Mouse (Mus musculus) cerebellum, adult 2 months (tissue): ENCODE measurements around the gene Nbas. TPM values are rescaled to one million over a fixed set of nuclear protein-coding genes. Genes with fewer than 3 reads are reported as not detected.

Source experiments
- DNase-seq, 2 experiments: peaks; one replicate each; pipeline ENCODE4 v3.0.0; 2021
- H3K27ac ChIP-seq: fragments of 200-500 bp; 2 replicates; pipeline ENCODE4 v1.5.1; 2012; ENCODE audit warnings: low read length, control low read depth, inconsistent platforms; ENCODE audit not compliant: insufficient read depth
- H3K27me3 ChIP-seq: fragments of 200-500 bp; 2 replicates; pipeline ENCODE4 v1.6.1; 2012; ENCODE audit warnings: inconsistent platforms, mild to moderate bottlenecking, low read length, moderate library complexity; ENCODE audit not compliant: control insufficient read depth, insufficient read depth
- H3K4me1 ChIP-seq: fragments of 200-500 bp; 2 replicates; pipeline ENCODE4 v1.6.1; 2011; ENCODE audit warnings: low read length; ENCODE audit not compliant: control insufficient read depth, insufficient read depth
- H3K4me3 ChIP-seq: fragments of 200-500 bp; replicated peaks from 2 replicates; pipeline ENCODE3; 2011; ENCODE audit warnings: mild to moderate bottlenecking, low read depth, low read length, control low read depth; ENCODE audit not compliant: insufficient read depth
- CTCF ChIP-seq: fragments of 200-500 bp; IDR thresholded peaks from 2 replicates; pipeline ENCODE4 v1.5.1; 2011; ENCODE audit warnings: low read depth, mild to moderate bottlenecking, control low read depth, low read length, moderate library complexity, borderline replicate concordance; ENCODE audit not compliant: insufficient read depth
- POLR2A ChIP-seq: fragments of 200-500 bp; IDR thresholded peaks from 2 replicates; pipeline ENCODE4 v1.6.1; 2011; ENCODE audit warnings: low read length, control low read depth, borderline replicate concordance; ENCODE audit not compliant: insufficient read depth
- WGBS: fragments of 180-500 bp; shearing (Covaris S2); methylation state at CpG from one replicate; pipeline ENCODE4 v1.1.7; 2018; 5-methylcytosine and 5-hydroxymethylcytosine counted together
- polyA plus RNA-seq: library from polyadenylated mRNA; depleted of rRNA; stranded (reverse); fragments of >200 nt; gene quantifications from 2 replicates; pipeline ENCODE4 v1.2.3, GENCODE M21; 2012

The Nbas gene
- polyA plus RNA-seq, 1 experiment, result 40.4 TPM

DNA sequence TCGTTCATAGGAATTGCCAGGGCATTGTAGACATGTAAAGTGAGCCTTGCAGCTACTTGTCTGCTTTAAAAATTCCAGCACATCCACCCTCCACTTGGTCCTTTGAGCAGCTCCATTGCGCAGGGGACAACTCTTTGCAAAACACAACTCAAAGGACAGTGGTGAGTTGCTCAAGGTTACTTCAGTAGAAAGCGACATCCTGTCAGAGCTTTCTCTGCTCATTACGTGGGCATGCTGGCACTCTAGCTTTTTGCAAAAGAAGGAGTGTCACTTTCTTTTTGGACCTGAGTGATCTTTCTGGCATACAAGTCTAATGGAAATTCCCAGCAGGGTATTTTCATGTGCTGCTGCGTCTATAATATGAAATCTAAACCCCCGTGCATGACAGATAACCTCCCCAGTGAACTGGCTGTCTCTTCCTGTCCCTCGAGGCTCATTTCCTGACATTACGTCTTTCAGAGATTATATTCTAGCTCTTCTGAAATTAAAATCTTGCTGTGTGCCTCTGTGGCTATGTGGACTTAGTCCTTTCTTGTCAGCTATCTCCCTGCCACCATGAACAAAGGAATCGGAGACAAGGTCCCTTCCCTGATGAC lies 192.7 kb downstream of the Nbas start:
- no peak for TF ChIP-seq CTCF
- no peak for TF ChIP-seq POLR2A
- Histone ChIP-seq H3K4me3 (no peak overlapping the region), H3K27me3 (no peaks in the 10 kb centered on the region), H3K27ac (no peak overlapping the region), H3K4me1 (no peaks in the 10 kb centered on the region)
- no peak for DNase-seq
- WGBS, result 58% methylated on average over 9 of the region's 9 CpGs

- no peak for DNase-seq
Observed at GRCm38 (mm10) chr12:13462397-13462796, 193.5 kb downstream of the Nbas start.

DNA sequence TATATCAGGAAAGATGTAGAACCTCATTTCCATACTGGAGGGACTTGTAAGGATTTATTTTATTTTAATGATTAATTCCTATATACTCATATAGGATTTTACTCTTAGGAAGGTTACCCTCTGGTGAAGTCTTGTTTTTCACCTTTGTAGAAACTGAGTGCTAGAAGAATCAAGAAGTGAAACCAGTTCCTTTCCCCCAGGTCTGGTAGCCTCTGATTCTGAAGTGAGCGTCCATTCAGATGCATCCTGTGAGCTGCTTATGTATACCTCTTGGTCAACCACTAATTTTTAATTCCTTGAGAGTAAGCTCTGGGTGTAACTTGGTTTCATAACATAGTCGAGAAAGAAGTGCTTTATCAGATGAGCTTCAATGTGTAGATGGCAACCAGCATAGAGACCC lies 196.6 kb downstream of the Nbas start:
- TF ChIP-seq POLR2A, result no peak
- TF ChIP-seq CTCF, result no peak
- Histone ChIP-seq H3K4me1 (no peaks in the 10 kb centered on the region), H3K4me3 (no peak overlapping the region), H3K27me3 (no peaks in the 10 kb centered on the region), H3K27ac (no peak overlapping the region)
- no peak for DNase-seq
- 91% methylated on average over 2 of the region's 2 CpGs for WGBS

More at GRCm38 (mm10) chr12:13462397-13462796, 193.5 kb downstream of the Nbas start:
- Histone ChIP-seq H3K4me1 (no peaks in the 10 kb centered on the region), H3K27ac (no peak overlapping the region), H3K4me3 (no peak overlapping the region), H3K27me3 (no peaks in the 10 kb centered on the region)
- TF ChIP-seq POLR2A (no peak), CTCF (no peak)
- 93% methylated on average over 6 of the region's 6 CpGs for WGBS

GRCm38 (mm10) chr12:13474881-13475280 lies 205.9 kb downstream of the Nbas start:
- 0 out of 2 replicates have a peak, but pooled peaks cover 4% of the 10 kb centered on the region for H3K4me1 ChIP-seq
- WGBS, result 67% methylated on average over 2 of the region's 2 CpGs
- DNase-seq, result no peak
- TF ChIP-seq CTCF (no peak), POLR2A (no peak)
- no peak overlapping the region for H3K4me3 ChIP-seq
- no peaks in the 10 kb centered on the region for H3K27me3 ChIP-seq
- no peak overlapping the region for H3K27ac ChIP-seq

DNA sequence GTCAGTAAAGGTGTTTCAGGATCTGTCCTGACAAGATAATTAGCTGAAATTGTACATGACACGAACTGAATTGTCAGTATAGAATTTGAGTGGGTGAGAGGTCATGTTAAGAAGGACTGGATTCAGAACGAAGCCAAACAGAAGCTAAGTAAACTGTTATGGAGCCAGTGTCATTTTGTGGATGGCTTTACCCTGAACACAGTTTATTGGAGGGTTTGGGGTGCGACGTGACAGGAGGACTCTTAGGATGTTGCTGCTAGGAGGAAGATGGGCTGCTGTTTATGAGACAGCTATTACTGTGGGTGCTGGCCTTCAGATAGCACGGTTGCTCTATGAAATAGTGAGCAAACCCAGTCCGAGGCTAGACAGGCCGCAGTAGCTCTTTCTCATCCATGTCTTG lies 210.2 kb downstream of the Nbas start:
- TF ChIP-seq POLR2A, result no peak
- no peak for DNase-seq
- Histone ChIP-seq H3K27ac (no peak overlapping the region), H3K4me1 (no peaks in the 10 kb centered on the region), H3K27me3 (no peaks in the 10 kb centered on the region), H3K4me3 (no peak overlapping the region)
- WGBS, result 90% methylated on average over 7 of the region's 7 CpGs

DNA sequence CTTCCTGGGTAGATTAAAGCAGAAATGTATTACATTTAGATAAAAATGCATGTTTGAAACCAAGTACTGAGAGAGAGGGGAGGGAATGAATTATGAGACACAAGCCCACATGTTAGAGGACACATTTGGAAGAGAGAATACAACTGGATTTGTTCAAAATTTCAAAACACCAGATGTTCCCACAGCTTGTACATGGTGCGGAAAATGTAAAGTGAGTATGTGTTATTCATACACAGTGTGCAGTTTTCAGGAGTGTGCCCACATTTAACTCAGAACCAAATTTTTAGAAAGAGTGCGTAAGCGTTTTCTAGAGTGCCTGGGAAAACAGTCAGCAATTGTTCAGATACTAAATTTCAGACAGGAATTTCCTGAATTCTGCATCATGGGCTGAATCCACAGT lies 217.3 kb downstream of the Nbas start:
- Histone ChIP-seq H3K4me3 (no peak overlapping the region), H3K27ac (no peak overlapping the region), H3K4me1 (no peaks in the 10 kb centered on the region), H3K27me3 (no peaks in the 10 kb centered on the region)
- WGBS, result 92% methylated on average over 3 of the region's 3 CpGs
- TF ChIP-seq CTCF (no peak), POLR2A (no peak)
- DNase-seq, result no peak

DNA sequence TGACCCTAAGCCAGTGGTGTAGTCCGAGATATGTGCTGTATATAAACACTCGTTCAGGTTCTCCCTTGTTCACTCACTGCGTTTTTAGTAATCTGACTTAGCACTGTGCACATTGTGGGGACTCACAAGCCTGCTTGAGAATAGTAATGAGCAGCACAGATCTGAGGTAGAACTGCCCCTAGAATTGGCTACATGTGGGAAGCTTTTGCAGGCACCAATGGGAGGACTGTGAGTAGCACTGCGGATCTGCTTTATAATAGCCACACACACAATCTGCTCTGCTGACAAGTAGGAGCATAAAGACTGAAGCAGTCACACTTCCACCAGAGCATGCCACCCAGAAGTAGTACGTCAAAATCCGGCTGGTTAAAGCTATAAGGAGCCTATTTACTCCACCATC lies 228.3 kb downstream of the Nbas start:
- TF ChIP-seq CTCF (no peak), POLR2A (no peak)
- Histone ChIP-seq H3K27ac (no peak overlapping the region), H3K4me3 (no peak overlapping the region), H3K4me1 (peaks cover 9% of the 10 kb centered on the region), H3K27me3 (no peaks in the 10 kb centered on the region)
- no peak for DNase-seq
- WGBS, result 93% methylated on average over 6 of the region's 6 CpGs

DNA sequence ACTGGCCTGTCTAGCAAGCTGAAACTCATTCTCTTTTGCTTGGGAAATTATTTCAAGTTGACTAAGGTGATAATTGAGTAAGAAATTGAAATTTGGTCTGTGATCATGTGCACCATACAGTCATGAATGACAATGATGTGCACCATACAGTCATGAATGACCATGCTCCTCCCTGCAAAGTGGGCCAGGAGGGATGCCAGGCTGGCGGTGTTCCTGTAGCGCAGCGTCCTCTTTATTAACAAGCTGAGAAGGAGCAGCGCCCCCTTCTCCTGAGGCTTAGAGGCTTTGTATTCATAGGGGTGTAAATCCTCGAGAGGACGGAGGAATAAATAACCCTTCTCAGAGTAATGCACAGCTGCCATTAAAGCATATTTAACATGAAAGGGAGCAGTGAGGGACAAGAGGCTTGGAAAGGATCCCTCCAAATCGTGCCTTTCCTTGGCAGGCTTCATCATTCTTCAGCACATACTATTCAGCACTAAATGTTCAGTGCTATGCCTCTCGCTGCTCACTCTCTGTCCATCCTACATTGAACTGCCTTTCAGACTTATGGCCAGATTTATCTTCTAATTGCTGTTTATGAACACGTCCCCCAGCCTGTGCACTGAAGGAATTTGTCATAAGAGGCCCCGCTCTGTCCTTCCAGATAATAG lies 230.4 kb downstream of the Nbas start:
- DNase-seq, result no peak

More for the DNA sequence above, 230.4 kb downstream of the Nbas start:
- WGBS, result 53% methylated on average over 10 of the region's 10 CpGs
- Histone ChIP-seq H3K4me3 (no peak overlapping the region), H3K4me1 (peaks cover 9% of the 10 kb centered on the region), H3K27ac (no peak overlapping the region), H3K27me3 (no peaks in the 10 kb centered on the region)
- TF ChIP-seq CTCF (no peak), POLR2A (no peak)
